Mouse (Mus musculus) gastrocnemius, adult 8-10 months (tissue): Measurements from ENCODE around the gene Zfp426. TPM values are rescaled to one million over a fixed set of nuclear protein-coding genes. Genes with fewer than 3 reads are reported as not detected.

Experiments
- DNase-seq, 2 experiments: peaks; one replicate each; pipeline ENCODE4 v3.0.0; 2022; ENCODE audit warnings: low spot score in 2 of 2
- total RNA-seq, 4 experiments: library from RNA; stranded (reverse); gene quantifications; 2 replicates each; pipeline ENCODE4 v1.2.4; 2022

The Zfp426 gene
- total RNA-seq: 1 to 10 TPM; 7.3 to 9.6 (median 8.2) TPM

DNA sequence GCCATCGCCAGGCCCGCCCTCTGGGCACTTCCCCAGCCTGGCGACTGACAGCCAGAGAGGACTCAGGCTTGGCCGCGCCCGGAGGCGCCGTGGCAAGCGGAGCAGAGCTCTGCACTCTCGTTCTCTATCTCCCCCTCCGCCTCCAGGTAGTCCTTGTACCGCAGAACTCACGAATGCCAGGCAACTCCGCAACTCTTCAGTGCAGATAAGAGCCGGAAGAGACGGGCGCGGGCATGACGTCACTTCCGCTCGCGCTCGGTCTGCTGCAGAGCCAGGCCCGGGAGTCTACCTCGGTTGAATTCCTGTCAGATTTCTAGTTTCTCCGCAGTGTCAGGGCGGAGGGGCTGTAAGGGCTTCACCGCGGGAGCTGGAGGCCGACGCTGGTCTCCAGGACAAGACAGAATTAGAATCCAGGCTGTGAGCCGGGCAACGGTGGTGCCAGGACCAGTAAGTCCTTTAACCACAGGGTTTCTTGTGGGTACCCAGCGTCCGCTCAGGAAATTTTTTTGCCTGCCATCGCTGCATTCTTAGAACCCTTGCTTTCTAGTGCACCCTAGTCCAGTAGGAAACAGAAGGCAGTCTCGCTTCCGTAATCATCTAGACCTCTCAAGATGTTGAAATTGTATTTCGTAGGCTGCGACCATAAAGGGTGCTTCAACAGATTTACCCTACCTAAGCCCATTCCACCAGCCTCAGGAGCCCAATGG lies at the start of gene Zfp426:
Gene Zfp426 (minus strand): TSS at position 220 of the 707 bp plus-strand sequence.
- peak; percentile 69 to 76 for DNase-seq

DNA sequence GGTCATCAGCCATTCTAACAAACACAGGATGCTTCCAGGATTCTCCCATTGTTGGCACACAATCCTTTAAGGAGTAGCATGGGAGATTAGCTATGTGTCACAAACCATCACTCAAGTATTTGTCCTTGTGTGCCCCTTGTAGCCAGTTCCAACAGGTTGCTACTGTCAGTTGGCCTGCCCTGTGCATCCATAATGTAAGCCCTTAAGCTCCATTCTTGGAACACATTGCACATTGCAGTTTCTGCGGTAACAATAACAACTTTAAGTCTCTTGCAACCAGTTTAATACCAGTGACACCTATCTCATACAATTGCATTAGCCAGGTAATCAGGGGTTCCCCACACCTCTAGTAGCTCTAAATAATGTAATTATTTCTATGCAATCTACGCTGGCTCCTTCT lies 44.1 kb upstream of the Zfp426 start:
- DNase-seq: no peak

DNA sequence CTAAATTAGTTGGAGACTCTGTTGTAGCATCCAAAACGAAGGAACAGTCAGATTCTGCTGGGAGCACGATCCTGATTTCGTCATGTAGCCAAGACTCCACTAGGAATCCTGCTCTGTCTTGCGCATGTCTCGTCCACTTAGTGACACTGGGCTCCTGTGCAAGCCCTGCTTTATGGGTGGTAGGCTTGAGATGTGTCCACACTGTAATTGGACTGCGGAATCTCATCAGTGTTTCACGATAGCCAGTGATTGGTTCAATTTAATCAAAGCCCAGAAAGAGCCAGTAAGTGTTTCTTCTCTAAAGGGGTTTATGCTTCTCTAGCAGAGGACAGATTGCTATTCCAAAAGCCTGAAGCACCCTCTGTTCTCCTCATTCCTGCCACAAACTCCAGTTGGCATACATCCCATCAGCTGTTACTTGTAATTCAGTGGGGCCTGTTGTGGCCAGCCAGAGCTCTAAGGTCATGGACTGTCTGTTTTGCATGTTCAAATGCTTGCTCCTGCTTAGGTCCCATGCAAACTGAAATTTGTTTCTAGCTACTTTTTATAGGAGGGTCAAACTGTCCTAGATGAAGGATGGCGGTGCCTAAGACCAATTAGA lies 41.9 kb upstream of the Zfp426 start:
- no peak for DNase-seq

DNA sequence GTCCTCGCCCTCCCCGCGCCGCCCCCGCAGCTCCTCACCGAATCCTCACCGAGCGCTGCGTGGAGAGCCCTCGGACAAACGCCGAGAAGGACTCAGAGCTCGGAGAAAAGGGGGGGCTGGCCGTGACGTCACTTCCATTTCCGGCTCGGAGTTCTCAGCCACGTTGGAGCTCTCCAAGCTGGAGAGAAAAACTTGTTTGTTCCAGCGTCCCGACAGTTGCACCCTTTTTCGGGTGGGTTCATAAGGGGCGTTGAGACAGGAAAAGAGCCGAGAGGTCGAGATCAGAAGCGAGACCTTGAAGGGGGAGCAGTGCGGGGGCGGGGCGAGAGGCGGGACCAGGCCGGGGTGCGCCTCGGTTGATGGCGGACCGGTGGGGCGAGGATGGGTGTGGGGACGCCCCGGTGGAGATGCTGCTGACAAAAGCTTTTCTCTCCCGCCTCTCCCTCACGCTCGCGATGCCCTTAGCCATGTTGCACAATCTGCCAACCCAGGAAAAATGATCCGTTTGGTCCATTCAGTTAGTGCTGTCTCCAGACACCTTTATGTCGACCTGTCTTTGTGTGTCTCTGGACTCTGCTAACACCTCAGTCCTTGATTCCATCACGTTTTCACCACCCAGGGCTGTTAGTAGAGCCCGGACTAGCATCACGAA lies 28.9 kb upstream of the Zfp426 start, which contains the start of gene Zfp266:
Gene Zfp266 (minus strand): TSS at position 112 of the 652 bp plus-strand sequence.
- DNase-seq: peak; percentile 81

DNA sequence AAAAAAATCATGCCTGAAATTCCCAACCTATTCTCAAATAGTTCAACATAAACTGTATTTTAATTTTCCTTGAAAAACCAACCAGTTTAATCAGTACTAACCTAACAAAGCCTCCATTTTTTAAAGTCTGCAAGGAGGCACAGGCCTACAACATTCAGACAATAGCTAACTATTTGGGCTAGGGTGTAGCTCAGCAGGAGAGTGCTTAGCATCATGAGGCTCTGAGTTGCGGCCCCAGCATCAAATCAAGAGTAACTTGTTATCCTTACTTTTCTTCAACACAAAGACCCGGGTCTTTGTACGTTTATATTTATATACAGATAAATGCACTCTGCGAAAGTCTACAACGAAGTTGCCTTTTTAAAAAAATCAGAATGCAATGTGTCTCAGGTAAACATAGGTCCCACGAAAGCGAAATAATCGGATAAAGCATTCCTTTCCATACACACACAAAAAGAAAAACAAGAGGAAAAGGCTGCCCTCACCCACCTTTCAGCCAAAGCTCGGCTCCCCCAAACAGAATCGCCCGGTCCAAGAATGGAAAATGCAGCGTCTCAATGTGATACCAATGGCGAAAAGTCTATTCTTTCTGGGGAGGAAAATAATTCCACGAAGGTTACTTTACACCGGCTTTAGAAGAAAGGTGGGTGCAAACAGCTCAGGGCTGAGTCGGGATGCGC lies 28.1 kb upstream of the Zfp426 start:
- no peak for DNase-seq

DNA sequence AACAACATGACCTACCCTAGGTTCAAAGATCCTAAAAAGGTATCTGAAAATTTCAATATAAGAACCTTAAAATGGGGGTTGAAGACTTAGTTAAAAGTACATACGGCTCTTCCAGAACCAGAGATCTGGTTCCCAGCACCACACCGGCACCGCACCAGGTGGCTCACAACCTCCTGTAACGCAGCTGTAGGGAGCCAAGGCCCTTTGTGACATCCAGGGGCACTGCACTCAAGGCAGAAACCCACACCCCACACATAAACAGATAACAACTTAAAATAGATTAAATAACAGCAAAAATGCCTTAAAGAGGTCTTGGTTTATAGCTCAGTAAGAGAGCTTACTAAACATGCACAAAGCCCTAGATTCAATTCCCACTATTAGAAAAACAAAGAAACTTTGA lies 27.4 kb upstream of the Zfp426 start:
- DNase-seq: no peak

DNA sequence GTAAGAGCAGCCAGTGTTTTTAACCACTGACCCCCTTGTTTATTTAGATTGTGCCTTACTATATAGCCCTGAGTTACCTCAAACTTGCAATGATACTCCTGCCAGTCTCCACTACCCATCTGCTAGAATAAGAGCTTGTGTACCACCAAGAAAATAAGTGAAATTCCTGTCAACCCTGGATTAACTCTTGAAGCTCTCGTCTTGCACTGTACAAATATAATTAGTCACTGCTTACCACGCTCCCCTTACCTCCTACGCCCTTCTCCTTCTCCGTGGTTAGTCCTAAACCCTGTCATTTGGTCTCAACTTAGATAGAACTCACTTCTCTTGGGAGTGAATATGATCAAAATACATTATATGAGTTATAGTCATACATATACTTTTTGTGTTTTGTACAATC lies 26.2 kb upstream of the Zfp426 start:
- no peak for DNase-seq

DNA sequence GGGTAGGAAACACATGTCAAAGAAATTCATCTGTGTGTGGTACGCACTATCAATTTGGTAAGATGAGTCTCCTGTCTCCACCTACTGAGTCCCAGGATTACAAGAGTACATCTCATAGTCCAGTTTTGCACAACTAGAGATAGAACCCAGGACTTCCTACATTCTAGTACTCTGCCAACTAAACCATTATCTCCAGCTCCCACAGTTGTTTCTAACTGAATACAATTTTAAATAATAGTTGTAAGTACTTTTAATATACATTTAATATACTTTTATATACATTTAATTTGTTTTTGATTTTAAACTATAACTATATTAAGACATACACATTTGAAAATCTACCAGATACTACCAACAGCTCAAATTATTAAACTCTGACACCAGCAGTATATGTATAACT lies 25.2 kb upstream of the Zfp426 start:
- DNase-seq: no peak

DNA sequence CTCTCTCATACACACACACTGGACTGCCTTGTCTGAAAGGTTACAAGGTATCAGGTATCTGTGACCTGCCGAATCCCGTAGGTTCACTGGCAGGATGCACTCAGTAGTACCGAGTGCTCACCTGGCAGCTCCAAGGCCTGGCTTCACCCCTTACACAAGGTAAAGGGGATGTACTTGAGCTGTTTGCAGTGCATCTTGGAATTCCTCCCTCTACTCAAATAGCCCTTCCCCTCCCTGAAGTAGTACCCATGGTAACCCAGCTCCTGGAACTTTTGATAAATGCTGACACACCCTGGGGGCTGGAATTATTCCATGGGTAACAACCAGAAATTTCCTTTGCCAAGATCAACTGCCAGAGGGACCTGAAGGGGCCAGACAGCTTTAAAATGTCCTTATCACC lies 21.5 kb upstream of the Zfp426 start:
- no peak for DNase-seq

DNA sequence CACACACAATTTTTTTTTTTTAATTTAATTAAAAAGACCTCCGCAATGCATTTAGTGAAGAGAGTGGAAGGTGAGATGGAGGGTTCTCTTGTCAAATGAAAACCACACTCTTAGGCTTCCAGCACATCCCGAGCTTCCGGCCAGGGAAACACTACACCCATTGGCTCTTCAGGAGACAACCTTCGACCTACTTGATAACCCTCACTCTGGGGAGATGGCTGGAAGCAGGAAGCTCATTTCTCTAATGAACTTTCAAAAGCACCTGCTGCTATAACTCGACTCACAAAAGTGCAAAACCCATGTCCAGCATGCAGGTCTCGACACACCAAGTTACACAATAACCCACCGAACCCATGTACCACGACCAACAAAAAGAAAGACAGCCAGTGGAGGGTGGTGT lies 20.2 kb upstream of the Zfp426 start:
- DNase-seq: no peak

DNA sequence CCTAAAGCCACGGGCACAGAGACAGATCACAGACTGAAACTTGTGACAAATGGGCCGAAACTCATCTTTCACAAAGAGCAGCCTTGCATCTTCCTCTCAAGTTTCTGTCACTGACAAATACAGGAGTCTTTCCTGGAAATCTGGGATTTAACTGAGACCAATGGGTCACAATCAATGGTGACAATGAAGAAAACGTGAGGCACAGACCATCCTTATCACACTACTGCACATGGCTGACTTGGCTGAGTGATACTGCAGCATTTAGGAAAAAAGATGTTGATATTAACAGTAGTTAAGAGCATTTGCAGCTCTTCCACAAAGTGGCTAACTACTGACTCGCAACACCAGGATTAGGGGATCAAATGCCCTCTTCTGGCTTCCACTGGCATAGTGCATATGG lies 19.1 kb upstream of the Zfp426 start:
- no peak for DNase-seq

DNA sequence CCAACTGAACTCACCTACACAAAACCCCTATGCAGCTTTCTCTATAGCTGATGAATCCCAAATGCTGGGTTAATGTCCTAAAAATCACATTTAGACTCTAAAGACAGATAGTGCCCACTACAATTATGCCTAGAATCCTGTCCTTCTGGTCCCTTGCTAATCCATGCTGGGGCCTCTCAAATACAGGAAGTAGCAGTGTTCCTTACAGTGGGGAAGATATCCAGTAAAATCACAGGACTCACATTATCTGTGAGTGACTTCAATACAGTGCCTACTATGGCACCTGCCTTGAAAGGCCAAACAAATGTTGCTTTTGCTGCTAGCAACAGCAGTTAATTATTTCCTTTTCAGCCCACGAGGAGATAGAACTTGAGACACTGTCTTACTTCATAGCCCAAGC lies 17.8 kb upstream of the Zfp426 start:
- DNase-seq: no peak

DNA sequence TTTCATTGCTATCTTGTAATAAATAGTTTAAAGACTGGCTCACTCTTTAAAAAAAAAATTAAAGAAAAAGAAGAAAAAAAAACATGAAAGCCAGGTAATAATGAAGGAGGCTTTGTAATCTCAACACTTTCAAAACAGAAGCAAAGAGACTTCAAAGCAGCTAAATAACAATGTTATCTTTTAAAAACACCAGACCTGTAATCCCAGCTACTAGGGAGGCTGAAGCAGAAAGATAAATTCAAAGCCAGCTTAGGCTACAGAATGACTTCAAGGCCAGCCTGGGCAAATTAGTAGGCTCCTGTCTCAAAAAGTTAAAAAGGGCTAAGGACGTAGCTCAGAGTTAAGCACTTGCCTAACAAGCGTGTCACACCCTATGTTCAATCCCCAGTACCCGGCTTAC lies 17.1 kb upstream of the Zfp426 start:
- DNase-seq: no peak

DNA sequence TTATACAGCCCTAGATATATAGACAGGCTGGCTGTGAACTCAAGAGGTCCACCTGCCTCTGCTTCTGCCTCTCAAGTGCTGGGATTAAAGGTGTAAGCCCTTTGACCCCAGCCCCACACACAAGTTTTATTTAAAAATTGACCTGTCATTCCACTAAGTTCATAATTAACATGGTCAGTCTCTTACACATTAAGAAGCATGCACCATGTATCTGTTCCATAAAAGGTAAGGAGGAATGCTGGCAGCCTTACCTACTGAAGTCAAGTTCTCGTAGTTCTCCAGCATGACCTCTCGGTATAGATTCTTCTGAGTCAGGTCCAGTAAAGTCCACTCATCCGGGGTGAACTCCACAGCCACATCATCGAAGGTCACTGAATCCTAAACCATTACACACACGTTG lies 12.3 kb upstream of the Zfp426 start:
- no peak for DNase-seq

DNA sequence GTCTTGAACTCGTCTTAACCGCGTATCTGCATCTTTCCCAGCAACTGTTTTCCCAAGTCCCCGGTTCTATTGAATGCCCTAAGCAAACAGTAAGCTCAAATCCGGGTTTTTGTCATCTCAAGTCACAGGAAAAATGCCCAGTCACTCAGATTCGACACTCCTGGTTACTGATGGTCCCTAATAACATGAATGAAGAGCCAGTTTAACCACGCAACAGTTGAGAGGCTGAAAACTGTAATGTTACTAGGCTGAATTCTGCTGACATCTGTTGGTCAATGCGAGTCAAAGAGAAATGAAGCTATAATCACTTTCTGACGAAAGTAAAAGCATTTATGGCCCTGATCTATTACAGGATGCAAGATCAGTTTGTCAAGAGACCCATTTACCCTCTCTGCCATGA lies 735 bp upstream of the Zfp426 start:
- no peak for DNase-seq

DNA sequence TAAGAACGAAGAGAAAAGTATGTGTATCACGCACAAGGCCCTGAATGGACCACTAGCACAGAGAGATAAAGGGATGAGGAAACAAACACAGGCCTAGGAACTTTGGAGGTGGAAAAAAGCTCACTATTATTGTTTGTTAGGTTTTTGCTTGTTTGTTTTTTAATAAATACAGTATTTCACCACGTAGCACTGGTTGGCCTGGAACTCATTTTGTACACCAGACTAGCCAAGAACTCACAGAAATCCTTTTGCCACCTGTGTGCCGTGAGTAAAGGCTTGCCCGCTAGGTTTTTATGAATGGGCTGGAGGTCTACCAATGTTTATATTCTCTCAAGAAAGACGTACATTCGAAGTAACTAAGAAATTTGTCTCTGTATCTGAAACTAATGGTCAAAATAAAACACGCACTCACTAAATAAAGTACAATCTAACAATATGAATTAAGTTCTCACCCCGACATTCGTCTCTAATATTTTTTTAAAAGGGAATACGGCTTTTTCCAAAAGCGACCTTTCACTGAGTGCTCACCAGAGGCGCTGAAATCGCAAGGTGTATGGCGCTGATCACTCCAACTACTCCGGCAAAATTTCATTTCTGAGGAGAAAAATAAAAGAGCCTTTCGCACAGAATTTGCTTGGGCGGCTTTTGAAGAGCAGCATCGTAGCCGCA lies 554 bp downstream of the Zfp426 start:
- no peak for DNase-seq

DNA sequence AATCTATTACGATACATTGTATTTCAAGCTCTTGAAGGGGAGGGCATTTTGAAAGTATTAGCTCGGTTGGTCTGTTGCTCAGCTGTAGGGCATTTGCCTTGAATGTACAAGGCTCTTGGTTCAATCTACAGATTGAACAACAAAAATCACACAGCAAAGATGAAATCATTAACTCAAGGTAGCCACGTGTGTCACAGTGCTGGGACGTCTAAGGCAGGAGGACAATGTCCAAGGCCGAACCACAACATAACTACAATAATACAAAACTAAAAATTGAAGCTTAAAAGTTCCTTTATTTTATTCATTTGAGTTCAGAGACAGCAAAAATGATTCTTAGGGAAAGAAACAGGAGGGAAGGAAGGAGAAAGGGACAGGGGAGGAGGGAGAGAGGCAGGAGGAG lies 3.0 kb downstream of the Zfp426 start:
- no peak for DNase-seq

DNA sequence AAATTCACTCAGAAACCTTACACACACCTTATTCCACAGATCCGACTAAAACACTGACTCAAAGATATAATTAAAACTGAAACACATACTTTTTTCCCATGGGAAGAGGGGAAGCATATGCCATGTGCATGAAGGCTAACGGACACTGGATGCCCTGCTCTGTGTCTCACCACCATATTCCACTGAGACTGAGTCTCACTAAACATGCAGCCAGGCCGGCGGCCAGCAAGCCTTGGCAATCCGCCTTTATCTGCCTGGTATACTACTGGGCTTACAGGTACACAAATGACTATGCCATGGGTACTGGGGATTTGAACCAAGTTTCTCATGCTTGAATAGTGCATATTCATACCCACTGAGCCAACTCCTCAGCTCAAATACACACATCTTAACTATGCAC lies 13.2 kb downstream of the Zfp426 start:
- no peak for DNase-seq

DNA sequence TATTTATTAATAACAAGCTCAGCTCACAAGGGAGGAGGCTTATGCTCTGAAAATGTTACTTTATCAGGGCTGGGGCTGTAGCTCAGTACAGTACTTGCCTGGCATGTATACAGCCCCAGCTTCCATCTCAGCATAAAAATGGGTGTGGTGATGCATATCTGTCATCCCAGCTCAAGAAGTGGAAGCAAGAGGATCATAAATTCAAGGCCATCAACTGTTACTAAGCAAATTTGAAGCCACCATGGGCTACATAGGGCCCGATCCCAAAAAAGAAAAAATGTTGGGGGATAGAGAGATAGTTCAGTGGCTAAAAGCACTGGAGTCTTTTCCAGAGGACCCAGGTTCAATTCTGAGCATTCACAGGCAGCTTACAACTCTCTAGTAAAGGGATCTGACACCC lies 15.9 kb downstream of the Zfp426 start:
- no peak for DNase-seq

DNA sequence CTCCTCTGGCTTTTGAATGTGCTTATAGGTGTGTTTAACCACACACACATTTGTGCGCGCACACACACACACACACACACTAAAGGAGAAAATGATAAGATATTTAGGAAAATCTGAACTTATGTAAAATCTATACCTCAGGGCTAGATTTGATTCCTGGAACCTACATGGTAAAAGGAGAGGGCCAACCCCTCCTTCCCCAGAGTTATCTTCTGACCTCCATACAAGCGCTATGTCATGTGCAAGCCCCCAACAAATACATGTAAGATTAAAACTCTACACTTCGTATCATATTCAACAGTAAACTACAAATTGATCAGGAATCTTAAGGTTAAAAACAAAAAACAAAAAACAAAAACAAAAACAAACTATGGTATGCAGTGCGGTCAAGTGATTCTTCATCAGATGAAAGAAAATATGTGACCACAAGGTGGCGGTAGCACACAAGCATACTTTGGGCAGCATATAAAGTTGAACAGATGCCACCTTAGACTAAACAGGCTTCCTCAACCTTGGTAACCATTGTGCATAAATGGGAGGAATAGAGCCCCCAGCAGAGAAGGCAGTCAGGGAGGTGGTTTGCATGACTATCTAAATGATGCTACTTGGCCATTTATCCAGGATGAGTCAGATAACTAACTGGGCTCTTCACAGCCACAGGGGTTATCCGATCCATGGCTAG lies 25.6 kb downstream of the Zfp426 start:
- no peak for DNase-seq
